Mouse (Mus musculus): ENCODE results near the gene Olfr703. TPM values are rescaled to one million over a fixed set of nuclear protein-coding genes. Genes with fewer than 3 reads are reported as not detected.

Gene Olfr703
- not detected for total RNA-seq (2021)
- long read RNA-seq, experiment 1 = 0 reads
- long read RNA-seq, experiment 2 = 0 reads

GRCm38 (mm10) chr7:106843060-106843459 is at the start of gene Olfr703:
Olfr703 (plus strand) TSS chr7:106843360.
- DNase-seq (ENCODE audit: low spot score in 2 of 2) = no peak

GRCm38 (mm10) chr7:106808734-106809133 is 34.4 kb upstream of the Olfr703 start, which contains the start of gene Olfr700:
Olfr700 (minus strand) TSS chr7:106808834.
- no peak for DNase-seq (ENCODE audit: low spot score in 2 of 2)

GRCm38 (mm10) chr7:106813829-106814228 is 29.3 kb upstream of the Olfr703 start, which contains the start of gene Olfr701:
Olfr701 (plus strand) TSS chr7:106814129.
- DNase-seq (ENCODE audit: low spot score in 2 of 2) = no peak

- DNase-seq (ENCODE audit: low spot score in 2 of 2) = no peak
Observed at GRCm38 (mm10) chr7:106815775-106816174, 27.4 kb upstream of the Olfr703 start.

- no peak for DNase-seq (ENCODE audit: low spot score in 2 of 2)
Observed at GRCm38 (mm10) chr7:106818414-106818813, 24.7 kb upstream of the Olfr703 start.

- no peak for DNase-seq (ENCODE audit: low spot score in 2 of 2)
Observed at GRCm38 (mm10) chr7:106833793-106834192, 9.4 kb upstream of the Olfr703 start, which contains the start of gene Olfr702. Olfr702 (minus strand) TSS chr7:106833893.

- DNase-seq (ENCODE audit: low spot score in 2 of 2) = no peak
Observed at GRCm38 (mm10) chr7:106862885-106863284, 19.7 kb downstream of the Olfr703 start, which contains the start of gene Olfr704. Olfr704 (plus strand) TSS chr7:106863185.

GRCm38 (mm10) chr7:106876791-106877190 is 33.6 kb downstream of the Olfr703 start, which contains the start of gene Olfr705:
Olfr705 (minus strand) TSS chr7:106876891.
- DNase-seq (ENCODE audit: low spot score in 2 of 2) = no peak

- DNase-seq (ENCODE audit: low spot score in 2 of 2) = no peak
Observed at GRCm38 (mm10) chr7:106888062-106888461, 44.9 kb downstream of the Olfr703 start, which contains the start of gene Olfr706. Olfr706 (minus strand) TSS chr7:106888162.

Other genes with a start within 250 kb of the Olfr703 start
- gene Olfr693, start 162.8 kb upstream of the Olfr703 start, total RNA-seq (2021) = not detected
- not detected for gene Olfr694, start 151.5 kb upstream of the Olfr703 start, total RNA-seq (2021)
- gene Olfr695, start 127.0 kb upstream of the Olfr703 start, total RNA-seq (2021) = not detected
- gene Olfr697, start 100.9 kb upstream of the Olfr703 start, total RNA-seq (2021) = not detected
- not detected for gene Olfr698, start 88.0 kb upstream of the Olfr703 start, total RNA-seq (2021)
- not detected for gene Olfr699, start 50.2 kb upstream of the Olfr703 start, total RNA-seq (2021)
- gene Olfr700, start 34.5 kb upstream of the Olfr703 start, total RNA-seq (2021) = not detected
- gene Olfr701, start 29.2 kb upstream of the Olfr703 start, total RNA-seq (2021) = not detected
- gene Olfr702, start 9.5 kb upstream of the Olfr703 start, total RNA-seq (2021) = not detected
- gene Olfr704, start 19.8 kb downstream of the Olfr703 start, total RNA-seq (2021) = not detected
- gene Olfr705, start 33.5 kb downstream of the Olfr703 start, total RNA-seq (2021) = not detected
- not detected for gene Olfr706, start 44.8 kb downstream of the Olfr703 start, total RNA-seq (2021)
- not detected for gene Olfr707, start 57.9 kb downstream of the Olfr703 start, total RNA-seq (2021)
- gene Olfr1532-ps1, start 64.6 kb downstream of the Olfr703 start, total RNA-seq (2021) = not detected
- not detected for gene Olfr709-ps1, start 88.9 kb downstream of the Olfr703 start, total RNA-seq (2021)
- gene Olfr710, start 105.0 kb downstream of the Olfr703 start, total RNA-seq (2021) = not detected
- under 1 TPM in 1 of 2 experiments, not detected in 1; 0.05 TPM for gene Olfr6, start 120.6 kb downstream of the Olfr703 start, total RNA-seq (2021)
- gene Olfr711, start 132.1 kb downstream of the Olfr703 start, total RNA-seq (2021) = not detected
- not detected for gene Olfr2, start 162.7 kb downstream of the Olfr703 start, total RNA-seq (2021)
- not detected for gene Olfr713, start 187.8 kb downstream of the Olfr703 start, total RNA-seq (2021)
- gene Olfr714, start 227.6 kb downstream of the Olfr703 start, total RNA-seq (2021) = not detected
- gene Olfr17, start 249.9 kb downstream of the Olfr703 start, total RNA-seq (2021) = not detected